Mouse (Mus musculus) embryonic fibroblast, embryonic 13.5 days (primary cell): ENCODE results near the gene Itih3.

Source experiments
- CTCF ChIP-seq: IDR thresholded peaks from 2 replicates; pipeline ENCODE4 v1.5.1; 2011; ENCODE audit warnings: mild to moderate bottlenecking, control low read depth, low read length, moderate library complexity, borderline replicate concordance; ENCODE audit not compliant: insufficient read depth
- POLR2A ChIP-seq: IDR thresholded peaks from 2 replicates; pipeline ENCODE4 v1.6.1; 2011; ENCODE audit warnings: low read depth, mild to moderate bottlenecking, control low read depth, low read length, moderate library complexity

GRCm38 (mm10) chr14:30906001-30906400 is 17.6 kb downstream of the Itih3 start:
- TF ChIP-seq CTCF (no peak), POLR2A (no peak)
